In the genomic region with DNA sequence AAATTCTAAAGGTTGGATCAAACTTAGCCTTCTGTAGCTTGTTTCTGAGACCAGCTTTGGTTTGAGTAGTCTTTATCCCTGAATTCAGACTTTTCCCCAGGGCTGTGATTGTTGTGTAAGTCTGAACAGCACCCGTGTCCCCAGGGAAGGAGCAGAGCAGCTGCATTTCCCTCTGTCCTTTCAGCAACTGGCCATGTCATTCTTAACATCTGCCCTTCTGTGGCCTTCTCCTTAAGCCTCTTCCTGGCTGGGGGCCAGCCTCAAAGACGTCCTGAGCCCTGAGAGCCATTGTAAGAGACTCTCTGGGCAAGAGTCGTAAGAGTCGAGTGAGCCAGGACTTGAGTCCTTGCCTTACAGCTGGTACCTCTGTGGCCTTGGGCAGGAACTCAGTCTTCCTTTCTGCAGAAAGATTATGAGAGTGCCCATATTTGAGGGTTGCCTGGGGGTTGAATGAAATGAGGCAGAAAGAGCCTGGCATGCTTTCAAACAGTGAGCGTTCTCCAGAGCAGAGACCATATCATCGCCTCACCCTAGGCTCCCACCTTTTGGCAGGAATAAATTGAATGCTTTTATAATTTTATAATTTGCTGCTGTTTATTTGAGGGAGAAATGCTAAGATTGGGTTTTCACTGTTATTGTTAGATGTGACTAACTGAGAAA, we compare ENCODE assay signal across 21 mouse cellular contexts. TPM values are rescaled to one million over a fixed set of nuclear protein-coding genes. Genes with fewer than 3 reads are reported as not detected.
DNase-seq lines count a peak whose midpoint lies in the region; ATAC-seq and TF ChIP-seq lines count a peak whose summit lies in the region.
"Had no signal": no experiment of that assay in that cellular context is flagged by ENCODE, and none has a peak within 500 bp of the region (broad histone marks: within the 10 kb centered on the region; RNA-seq: fewer than 3 reads in every experiment).

No protein-coding gene starts in this region.

- WGBS in heart, embryonic 10.5 days: 86% methylated on average over 6 of the region's 6 CpGs
- WGBS in lung, embryonic 14.5 days: 72% methylated on average over 6 of the region's 6 CpGs

- H3K9ac ChIP-seq in lung, embryonic 14.5 days: no peak overlapping the region
- H3K9ac ChIP-seq: embryonic facial prominence, embryonic 12.5 days; intestine, embryonic 15.5 days; kidney, embryonic 15.5 days; limb, embryonic 15.5 days; liver, postnatal 0 days; neural tube, embryonic 13.5 days; stomach, embryonic 15.5 days had no signal

- H3K9me3 ChIP-seq in heart, embryonic 10.5 days: no peaks in the 10 kb centered on the region
- no peaks in the 10 kb centered on the region for H3K9me3 ChIP-seq in lung, embryonic 14.5 days (ENCODE audit: low read depth, low read length)
- H3K9me3 ChIP-seq: embryonic facial prominence, embryonic 12.5 days; intestine, embryonic 15.5 days; kidney, embryonic 15.5 days; limb, embryonic 15.5 days; neural tube, embryonic 13.5 days; stomach, embryonic 15.5 days had no signal

- H3K4me2 ChIP-seq in lung, embryonic 14.5 days: no peak overlapping the region
- H3K4me2 ChIP-seq in myocyte (ENCODE audit: low read depth): peak overlapping the region; percentile 18
- H3K4me2 ChIP-seq: embryonic facial prominence, embryonic 12.5 days; intestine, embryonic 15.5 days; kidney, embryonic 15.5 days; limb, embryonic 15.5 days; neural tube, embryonic 13.5 days; stomach, embryonic 15.5 days had no signal

- ATAC-seq in lung, embryonic 14.5 days (ENCODE audit: insufficient read depth): no peak
- ATAC-seq: intestine, embryonic 15.5 days; liver, postnatal 0 days had no signal

- peaks cover 65% of the 10 kb centered on the region for H3K36me3 ChIP-seq in heart, embryonic 10.5 days
- H3K36me3 ChIP-seq in lung, embryonic 14.5 days (ENCODE audit: insufficient read depth): peaks cover 63% of the 10 kb centered on the region
- peaks cover 26% of the 10 kb centered on the region for H3K36me3 ChIP-seq in myocyte (ENCODE audit: control insufficient read depth, insufficient read depth)

- no peak overlapping the region for H3ac ChIP-seq in myocyte (ENCODE audit: control insufficient read depth, insufficient read length)

- TF ChIP-seq POLR2A in brain, embryonic 14.5 days (IDR thresholded peaks at IDR 0.05; ENCODE audit: borderline replicate concordance, extremely low read depth, insufficient read depth, insufficient read length, poor library complexity, severe bottlenecking): no peak
- TF ChIP-seq POLR2A in myocyte (IDR thresholded peaks at IDR 0.05; ENCODE audit: insufficient read length, low read depth): no peak

- no peaks in the 10 kb centered on the region for H3K4me1 ChIP-seq in heart, embryonic 10.5 days
- no peaks in the 10 kb centered on the region for H3K4me1 ChIP-seq in lung, embryonic 14.5 days (ENCODE audit: insufficient read depth)
- H3K4me1 ChIP-seq: embryonic facial prominence, embryonic 12.5 days; intestine, embryonic 15.5 days; kidney, embryonic 15.5 days; limb, embryonic 15.5 days; neural tube, embryonic 13.5 days had no signal

- H3K27me3 ChIP-seq in heart, embryonic 10.5 days (ENCODE audit: insufficient read depth, poor library complexity, severe bottlenecking): no peaks in the 10 kb centered on the region
- no peaks in the 10 kb centered on the region for H3K27me3 ChIP-seq in lung, embryonic 14.5 days (ENCODE audit: insufficient read depth, low read length)
- H3K27me3 ChIP-seq in myocyte (ENCODE audit: control insufficient read depth, insufficient read depth, insufficient read length): no peaks in the 10 kb centered on the region
- H3K27me3 ChIP-seq: embryonic facial prominence, embryonic 12.5 days; intestine, embryonic 15.5 days; kidney, embryonic 15.5 days; limb, embryonic 15.5 days; neural tube, embryonic 13.5 days; stomach, embryonic 15.5 days had no signal

- peak; percentile 9 to 24 for DNase-seq in heart, adult 18-20 months
- DNase-seq in heart, embryonic 10.5 days (ENCODE audit: low spot score): no peak
- peak; percentile 11 for DNase-seq in lung, embryonic 14.5 days
- DNase-seq in lung, adult 18-20 months: no peak
- DNase-seq in brain, embryonic 14.5 days (ENCODE audit: low read depth): peak; percentile 47
- DNase-seq in cerebellum, adult 11 months: no peak
- DNase-seq: adrenal gland, postnatal 25 days; cerebellum, postnatal 36 days; liver, postnatal 0 days; lung, postnatal 4 days had no signal

- TF ChIP-seq CTCF in lung, embryonic 14.5 days (IDR thresholded peaks at IDR 0.05; ENCODE audit: low read depth): no peak
- TF ChIP-seq CTCF in brain, embryonic 14.5 days (IDR thresholded peaks at IDR 0.05; ENCODE audit: borderline replicate concordance, extremely low read depth, insufficient read depth, insufficient read length): no peak

- no peak overlapping the region for H3K27ac ChIP-seq in heart, embryonic 10.5 days
- no peak overlapping the region for H3K27ac ChIP-seq in lung, embryonic 14.5 days (ENCODE audit: low read depth)
- H3K27ac ChIP-seq: embryonic facial prominence, embryonic 12.5 days; intestine, embryonic 15.5 days; kidney, embryonic 15.5 days; layer of hippocampus, adult 2 months; limb, embryonic 15.5 days; neural tube, embryonic 13.5 days; stomach, embryonic 15.5 days had no signal

- no peak overlapping the region for H3K4me3 ChIP-seq in heart, embryonic 10.5 days
- no peak overlapping the region for H3K4me3 ChIP-seq in lung, embryonic 14.5 days (ENCODE audit: low read depth, low read length)
- no peak overlapping the region for H3K4me3 ChIP-seq in myocyte
- H3K4me3 ChIP-seq: embryonic facial prominence, embryonic 12.5 days; intestine, embryonic 15.5 days; kidney, embryonic 15.5 days; layer of hippocampus, adult 2 months; limb, embryonic 15.5 days; neural tube, embryonic 13.5 days; stomach, embryonic 15.5 days had no signal

- no peaks in the 10 kb centered on the region for H3K79me2 ChIP-seq in myocyte (ENCODE audit: control insufficient read depth, insufficient read depth)

TF ChIP-seq in myocyte, 11 proteins besides CTCF, POLR2A, EP300 and RAD21:
- TF ChIP-seq USF1 (IDR thresholded peaks at IDR 0.05; ENCODE audit: low read depth): no peak
- no peak for TF ChIP-seq SRF (IDR thresholded peaks at IDR 0.05; ENCODE audit: control insufficient read depth, insufficient read length, low read depth)
- no peak for TF ChIP-seq MAX (IDR thresholded peaks at IDR 0.05; ENCODE audit: low read depth)
- peak; percentile 89 to 96 (median 93) for TF ChIP-seq MYOD1 (IDR thresholded peaks at IDR 0.05; ENCODE audit: control insufficient read depth in 1 of 3, insufficient read length in 2 of 3, low read depth in 2 of 3)
- no peak for TF ChIP-seq REST (IDR thresholded peaks at IDR 0.05; ENCODE audit: insufficient read depth, insufficient read length)
- no peak for TF ChIP-seq TCF12 (IDR thresholded peaks at IDR 0.05; ENCODE audit: insufficient read depth, poor library complexity, severe bottlenecking)
- no peak for TF ChIP-seq E2F4 (IDR thresholded peaks at IDR 0.05; ENCODE audit: insufficient read depth)
- peak; percentile 60 for TF ChIP-seq CEBPB (IDR thresholded peaks at IDR 0.05; ENCODE audit: insufficient read depth, poor library complexity, severe bottlenecking)
- TF ChIP-seq TCF3 (IDR thresholded peaks at IDR 0.05; ENCODE audit: insufficient read length, low read depth): peak; percentile 59
- TF ChIP-seq POLR2AphosphoS2 (IDR thresholded peaks at IDR 0.05; ENCODE audit: insufficient read length, low read depth): no peak
- peak; percentile 42 to 82 (median 73) for TF ChIP-seq MYOG (IDR thresholded peaks at IDR 0.05; ENCODE audit: control insufficient read depth in 1 of 3, insufficient read depth in 1 of 3, insufficient read length in 2 of 3, low read depth in 2 of 3)

RNA-seq across cellular contexts. Expression of a gene that starts 33.5 kb away (rescaled TPM):
- total RNA-seq in heart, adult 18-20 months (2021): not detected
- polyA plus RNA-seq in heart, embryonic 10.5 days (2016; fragmentation: Nextera tagmentation; extraction: Ambion mirVana): not detected in 2 replicates
- not detected in 2 replicates for polyA plus RNA-seq in lung, embryonic 14.5 days (2014; fragmentation: Nextera tagmentation; extraction: Ambion mirVana)
- polyA plus RNA-seq in brain, embryonic 14.5 days (2012; rRNA removed): 25.3 and 45.9 TPM in 2 replicates
- polyA plus RNA-seq in myocyte (2012; fragmentation: generic; extraction: Trizol): 0.04 TPM
- total RNA-seq: adrenal gland, postnatal 25 days; granulocyte monocyte progenitor cell, adult 5-6 weeks; hematopoietic stem cell, adult 5-6 weeks; layer of hippocampus, adult 2 months; left cerebral cortex, adult 18-20 months had no signal
- polyA plus RNA-seq: kidney, embryonic 15.5 days; liver, postnatal 0 days had no signal

RNA-seq across cellular contexts. Expression of a gene that starts 42.8 kb away (rescaled TPM):
- 1 to 10 TPM; 4.4 TPM for total RNA-seq in heart, adult 18-20 months (2021)
- 13.8 and 15.0 TPM in 2 replicates for polyA plus RNA-seq in heart, embryonic 10.5 days (2016; fragmentation: Nextera tagmentation; extraction: Ambion mirVana)
- polyA plus RNA-seq in lung, embryonic 14.5 days (2014; fragmentation: Nextera tagmentation; extraction: Ambion mirVana): 15.6 and 16.5 TPM in 2 replicates
- 13.0 and 14.6 TPM in 2 replicates for polyA plus RNA-seq in brain, embryonic 14.5 days (2012; rRNA removed)
- 6.4 TPM for polyA plus RNA-seq in myocyte (2012; fragmentation: generic; extraction: Trizol)

RNA-seq across cellular contexts. Expression of a gene that starts 42.8 kb away (rescaled TPM):
- total RNA-seq in heart, adult 18-20 months (2021): 10 to 100 TPM; 17.0 to 22.1 TPM
- polyA plus RNA-seq in heart, embryonic 10.5 days (2016; fragmentation: Nextera tagmentation; extraction: Ambion mirVana): 12.8 and 15.4 TPM in 2 replicates
- 27.8 and 29.0 TPM in 2 replicates for polyA plus RNA-seq in lung, embryonic 14.5 days (2014; fragmentation: Nextera tagmentation; extraction: Ambion mirVana)
- 20.2 and 30.9 TPM in 2 replicates for polyA plus RNA-seq in brain, embryonic 14.5 days (2012; rRNA removed)
- 26.9 TPM for polyA plus RNA-seq in myocyte (2012; fragmentation: generic; extraction: Trizol)

Comparison
In these comparisons a context has a peak if more than half of its experiments do, and no peak if none do; other contexts are left out.
1. DNase-seq: peak in heart, adult 18-20 months (2 of 2), lung, embryonic 14.5 days (single experiment) and brain, embryonic 14.5 days (single experiment); none in heart, embryonic 10.5 days (single experiment), lung, adult 18-20 months (0 of 2) and cerebellum, adult 11 months (single experiment).
2. RNA of a gene that starts 33.5 kb away (polyA plus RNA-seq): 25.3 to 45.9 TPM in brain, embryonic 14.5 days; 0.04 TPM in myocyte (single experiment), not detected in lung, embryonic 14.5 days and not detected in heart, embryonic 10.5 days; every median in the first group is over 10 times any median in the second.